Mouse (Mus musculus) thymus, postnatal 14 days (tissue): Measurements from ENCODE around the gene BC048562.

Experiments
- DNase-seq: peaks from one replicate; pipeline ENCODE4 v3.0.0; 2021

The BC048562 gene

DNA sequence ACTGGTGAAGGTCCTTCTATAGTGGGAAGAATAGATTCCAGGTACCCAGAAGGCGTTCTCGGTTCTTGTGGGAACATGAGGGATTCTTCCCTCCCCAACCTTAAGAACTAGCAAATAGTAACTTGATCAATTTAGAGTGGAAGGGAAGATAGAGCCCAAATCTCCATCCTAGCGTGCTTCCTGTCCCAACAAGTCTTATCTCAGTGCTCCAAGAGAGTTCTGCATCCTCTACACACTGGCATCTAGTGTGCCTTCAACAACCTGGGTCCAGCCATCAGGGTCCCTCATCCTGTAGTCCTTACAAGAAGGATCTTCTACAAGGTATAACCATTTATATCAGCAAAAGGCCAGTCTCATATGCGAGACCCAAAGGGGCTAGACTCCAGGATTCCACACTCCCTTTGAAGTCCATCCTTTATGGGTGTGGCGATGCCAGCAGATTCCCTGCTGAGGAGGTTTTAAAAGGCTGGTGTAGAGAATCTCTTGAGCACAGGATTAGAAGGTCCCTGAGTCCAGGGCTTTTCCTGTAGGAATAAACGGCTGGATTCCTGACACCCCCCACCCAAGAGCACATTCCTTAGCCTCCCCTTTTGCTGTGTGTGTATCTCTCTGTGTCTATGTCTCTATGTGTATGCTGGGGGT is 15.4 kb downstream of the BC048562 start:
- no peak for DNase-seq

DNA sequence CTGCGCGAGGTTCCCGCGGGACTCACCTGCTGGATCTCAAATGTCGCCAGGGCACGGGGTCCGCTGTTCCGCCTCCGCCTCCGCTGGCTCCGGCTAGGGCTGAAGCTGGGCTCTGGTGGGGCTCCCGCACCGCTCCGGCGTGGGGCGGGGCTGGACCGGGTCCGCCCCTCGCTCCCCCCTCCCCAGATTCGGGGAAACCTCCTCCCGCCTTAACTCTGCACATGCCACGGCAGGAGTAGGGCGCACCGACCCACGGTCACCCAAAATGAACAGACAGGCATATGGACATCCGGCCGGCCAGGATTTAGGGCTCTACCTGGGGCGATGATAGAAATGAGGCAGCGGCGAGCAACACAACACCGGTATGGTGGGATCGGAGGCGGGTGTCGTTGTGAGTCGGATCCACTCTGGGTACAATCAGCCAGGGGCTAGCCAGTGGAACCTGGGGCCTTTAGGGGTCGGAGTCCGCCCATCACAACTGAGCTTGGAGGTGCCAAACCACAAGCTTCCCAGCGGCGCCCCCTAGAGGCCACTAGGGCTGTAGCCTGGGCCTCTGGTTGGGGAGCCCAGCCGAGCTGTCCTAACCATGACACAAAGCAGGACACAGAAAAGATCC is 16.1 kb downstream of the BC048562 start:
- DNase-seq: peak; percentile 88

DNA sequence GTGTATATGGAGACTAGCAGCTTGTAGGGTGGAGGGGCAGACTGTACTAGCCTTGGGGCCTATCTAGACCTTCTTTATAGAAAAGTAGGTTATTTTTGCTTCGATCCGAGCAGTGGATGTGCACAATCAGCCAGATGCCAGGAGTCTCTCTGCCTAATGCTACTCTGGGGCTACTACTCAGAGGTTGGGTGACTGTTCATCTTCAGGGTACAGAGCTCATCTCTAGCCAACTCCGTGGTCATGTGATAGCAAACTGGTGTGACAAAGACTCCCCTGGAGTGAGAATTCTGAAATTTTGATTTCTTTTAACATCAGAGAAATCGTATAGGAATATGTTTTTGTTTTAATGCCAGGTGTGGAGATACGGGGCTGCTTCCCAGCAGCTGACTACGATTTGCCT is 16.6 kb downstream of the BC048562 start:
- DNase-seq: no peak

DNA sequence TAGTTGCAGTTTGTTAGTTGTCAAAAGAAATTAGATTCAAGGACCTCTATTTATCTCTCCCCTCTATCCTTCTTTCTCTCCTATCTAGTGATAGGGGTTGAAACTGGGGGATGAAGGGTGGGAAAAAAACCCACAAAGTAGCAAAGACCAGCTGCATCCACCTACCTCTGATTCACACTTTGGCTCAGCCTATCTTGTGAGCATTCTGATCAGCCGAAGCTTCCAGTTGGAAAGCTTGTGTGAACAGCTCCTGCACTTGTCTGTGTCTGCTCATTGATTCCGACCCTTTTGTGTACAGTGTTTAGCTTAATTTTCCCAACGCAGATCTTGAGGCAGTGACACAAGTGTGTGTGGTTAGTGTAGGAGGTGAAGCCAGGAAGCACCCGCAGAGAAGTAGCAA is 17.2 kb downstream of the BC048562 start:
- DNase-seq: no peak

DNA sequence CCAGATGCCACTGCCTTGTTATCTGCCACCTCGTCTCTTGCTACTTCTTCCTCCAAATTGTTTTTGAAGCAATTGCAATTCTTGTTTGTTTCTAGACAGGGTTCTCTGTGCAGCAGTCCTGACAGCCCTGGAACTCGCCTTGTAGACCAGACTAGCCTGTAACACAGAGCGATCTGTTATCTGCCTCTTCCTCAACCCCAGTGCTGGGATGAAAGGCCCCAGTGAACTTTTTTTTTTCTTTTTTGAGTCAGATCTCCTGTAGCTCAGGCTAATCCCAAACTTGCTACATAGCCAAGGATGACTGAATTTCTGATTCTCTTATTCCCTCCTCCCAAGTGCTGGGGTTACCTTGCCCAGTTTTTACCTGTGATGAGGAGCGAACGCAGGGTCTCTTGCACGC is 18.1 kb downstream of the BC048562 start:
- no peak for DNase-seq

DNA sequence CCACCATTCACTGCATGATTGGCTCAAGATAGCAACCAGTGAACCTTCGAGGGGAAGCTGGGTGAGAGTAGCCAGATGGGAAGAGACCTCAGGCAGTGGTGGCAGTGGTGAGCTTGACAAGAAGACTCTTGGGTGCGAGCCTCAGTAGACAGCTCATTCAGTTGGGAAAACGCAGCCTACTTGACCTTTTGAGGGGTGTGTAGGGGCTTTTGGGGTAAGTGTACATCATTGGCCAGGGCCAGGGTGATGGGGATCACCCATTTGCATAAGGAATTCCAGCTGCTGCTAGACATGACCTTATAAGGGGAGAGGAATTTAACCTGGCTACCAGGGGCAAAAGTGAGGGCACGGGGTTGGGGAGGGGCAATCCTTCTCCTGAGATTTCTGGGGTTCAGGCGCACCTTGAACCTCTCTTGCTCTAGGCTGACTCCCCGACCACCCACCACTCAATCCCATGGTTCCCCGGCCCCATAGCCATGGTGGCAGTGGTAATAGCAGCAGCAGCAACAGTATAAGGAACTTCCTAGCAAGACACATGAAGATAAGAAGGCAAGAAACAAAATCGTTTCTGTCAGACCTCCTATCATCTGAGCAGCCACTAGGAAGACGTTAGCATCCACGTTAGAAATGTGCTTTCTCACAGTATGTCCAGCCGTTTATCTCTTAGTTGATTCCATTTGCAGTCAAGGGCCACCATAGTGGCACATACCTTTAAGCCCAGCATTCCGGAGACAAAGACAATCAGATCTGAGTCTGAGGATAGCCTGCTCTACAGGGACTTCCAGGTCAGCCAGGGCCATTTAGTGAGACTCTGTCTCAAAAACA is 19.7 kb downstream of the BC048562 start:
- DNase-seq: no peak

DNA sequence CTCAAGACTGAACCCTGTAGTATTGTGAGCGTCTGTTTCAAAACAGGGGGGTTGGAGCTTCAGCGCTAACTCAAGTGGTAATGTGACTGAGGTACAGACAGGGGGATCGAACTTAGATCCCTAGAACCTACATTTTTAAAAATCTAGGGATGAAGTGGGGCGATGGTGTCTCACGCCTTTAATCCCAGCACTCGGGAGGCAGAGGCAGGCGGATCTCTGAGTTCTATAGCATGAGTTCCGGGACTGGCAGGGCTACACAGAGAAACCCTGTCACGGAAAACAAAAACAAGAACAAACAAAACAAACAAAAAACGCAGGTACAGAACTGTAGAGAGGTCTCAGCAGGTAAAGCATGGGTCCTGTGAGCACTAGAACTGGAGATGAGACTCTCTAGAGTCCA is 20.7 kb downstream of the BC048562 start:
- no peak for DNase-seq

DNA sequence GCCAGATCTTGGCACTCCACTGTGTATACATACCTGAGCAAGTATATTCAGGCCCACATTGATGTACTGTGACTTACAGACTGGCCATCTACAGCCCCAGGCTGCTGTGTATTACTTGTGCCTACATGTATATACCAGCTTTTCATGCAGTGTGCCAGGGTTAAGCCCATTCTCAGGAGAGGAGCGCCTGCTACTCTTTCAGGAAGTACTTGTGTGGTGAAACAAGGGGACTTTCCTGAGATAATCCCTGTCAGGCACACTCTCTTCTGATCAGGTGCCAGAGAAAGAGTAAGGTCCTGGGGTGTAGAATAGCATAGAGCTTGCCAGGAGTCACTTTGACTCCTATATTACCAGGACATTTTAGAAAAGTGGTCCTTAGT is 23.6 kb downstream of the BC048562 start:
- no peak for DNase-seq

DNA sequence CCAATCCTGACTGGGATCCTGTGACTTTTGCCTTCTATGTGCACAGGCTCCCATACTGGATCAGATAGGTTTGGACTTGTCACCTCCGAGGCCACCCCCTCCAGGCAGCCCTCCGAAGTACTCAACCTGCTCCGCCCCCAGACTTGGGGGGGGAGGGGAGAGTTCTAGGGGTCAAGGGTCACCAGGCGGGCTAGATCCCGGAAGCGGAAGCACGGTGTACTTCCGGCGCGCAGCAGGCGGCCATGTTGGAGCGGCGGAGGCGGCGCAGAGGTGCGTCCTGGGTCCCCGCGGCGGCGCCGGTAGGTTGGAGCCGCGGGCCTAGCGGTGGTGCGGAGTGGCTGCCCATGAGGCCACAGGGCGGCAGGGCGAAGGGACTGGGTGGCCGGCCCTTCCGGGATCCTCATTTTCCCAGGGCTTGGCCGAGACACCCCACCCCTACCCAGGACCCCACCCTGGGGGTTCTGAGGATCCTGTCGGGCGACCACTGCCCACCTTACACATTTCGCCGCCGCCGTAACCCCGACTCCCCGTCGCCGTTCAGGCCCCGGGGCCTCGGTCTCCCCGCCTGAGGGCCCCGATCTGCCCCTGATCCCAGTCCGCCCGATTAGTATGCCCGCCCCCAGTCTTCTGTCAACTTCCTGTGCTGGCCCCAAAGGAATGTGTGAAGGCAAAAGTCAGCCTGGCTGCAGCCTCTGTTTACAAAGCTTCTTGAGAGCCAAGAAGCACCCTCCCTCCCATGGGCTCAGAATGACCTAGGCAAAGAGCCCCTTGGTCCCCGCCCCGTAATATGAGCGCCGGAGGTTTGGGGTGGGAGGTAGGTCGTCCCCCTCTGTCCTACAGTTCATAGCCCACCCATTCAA is 24.3 kb downstream of the BC048562 start, which contains the start of gene Ccdc71:
Gene Ccdc71 (plus strand): TSS at position 209 of the 860 bp plus-strand sequence.
- peak; percentile 92 for DNase-seq

DNA sequence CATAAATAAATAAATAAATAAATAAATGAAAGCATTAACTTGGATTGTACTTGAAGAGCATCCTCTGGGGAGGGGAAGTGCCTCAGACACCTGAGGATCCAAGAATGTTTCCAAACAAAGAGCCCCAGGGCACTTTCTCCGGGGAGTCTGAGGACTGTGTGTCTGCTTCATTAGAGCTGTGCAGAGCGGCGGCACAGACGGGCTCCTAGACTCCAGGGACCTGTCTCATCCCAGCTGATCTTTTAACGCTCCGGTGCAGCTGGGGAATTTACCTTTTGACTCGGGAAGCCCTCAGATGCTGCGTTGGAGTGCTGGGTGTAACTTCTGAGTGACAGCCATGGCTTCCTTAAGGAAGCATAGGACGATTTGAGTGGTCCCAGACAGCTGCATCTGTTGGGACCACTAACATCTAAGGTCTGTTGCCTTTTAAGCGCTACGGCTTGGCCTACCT is 24.9 kb downstream of the BC048562 start, which contains the start of gene Klhdc8b:
Gene Klhdc8b (minus strand): TSS at position 401 of the 451 bp plus-strand sequence.
- DNase-seq: no peak

DNA sequence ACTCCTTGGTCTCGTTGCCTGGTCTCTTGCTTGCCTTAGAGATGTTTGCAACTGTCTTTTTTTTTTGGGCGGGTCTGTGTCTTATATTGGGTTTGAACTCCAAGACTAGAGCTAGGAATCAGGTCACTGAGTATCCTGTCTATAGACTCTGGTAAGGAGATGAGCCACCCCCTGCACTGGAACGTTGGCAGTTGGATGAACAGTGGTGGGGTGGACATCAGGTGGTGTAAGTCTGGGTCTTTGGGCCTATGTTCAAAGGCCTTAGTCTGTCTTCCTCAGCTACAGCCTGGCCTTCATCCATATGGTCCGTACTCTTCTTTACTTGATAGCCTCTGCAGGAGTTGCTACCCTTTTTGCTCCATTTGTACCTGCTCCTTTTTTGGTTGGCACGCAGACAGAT is 25.4 kb downstream of the BC048562 start:
- DNase-seq: no peak

DNA sequence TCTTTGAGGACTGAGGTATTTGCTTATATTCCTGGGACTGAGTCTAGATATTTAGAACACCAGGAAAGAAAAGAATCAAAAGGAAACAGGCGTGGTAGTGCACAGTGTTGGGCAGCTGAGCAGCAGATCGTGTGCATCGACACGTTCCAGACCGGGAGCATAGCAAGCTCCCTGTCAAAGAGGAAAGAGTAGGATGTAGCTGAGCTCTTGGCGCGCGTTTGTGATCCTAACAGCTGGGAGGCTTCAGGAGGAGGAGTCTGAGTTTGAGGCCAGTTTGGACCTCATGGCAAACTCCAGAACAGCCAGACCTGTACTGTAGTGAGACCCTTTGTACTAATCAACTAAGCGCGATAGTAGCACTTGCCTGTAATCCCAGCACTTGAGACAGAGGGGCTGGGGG is 25.9 kb downstream of the BC048562 start:
- no peak for DNase-seq

DNA sequence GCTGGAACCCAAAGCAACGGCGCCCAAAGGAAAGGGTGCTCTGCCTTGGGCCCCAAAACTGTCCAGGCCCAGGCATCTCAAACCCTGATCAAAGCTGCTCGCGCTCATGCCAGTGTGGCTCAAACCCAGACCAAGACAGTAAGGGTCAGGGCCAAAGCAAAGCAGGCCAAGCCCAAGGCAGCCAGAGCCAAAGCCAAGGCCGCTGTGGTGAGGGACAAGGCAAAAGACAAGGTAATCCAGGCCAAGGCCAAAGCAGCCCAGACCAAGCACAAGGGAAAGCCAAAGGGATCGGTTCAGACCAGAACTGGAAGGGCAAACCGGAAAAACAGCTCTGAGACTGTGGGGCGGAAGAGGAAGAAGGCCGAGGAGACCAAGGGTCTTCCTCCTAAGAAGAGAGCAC is 27.4 kb downstream of the BC048562 start:
- DNase-seq: no peak

DNA sequence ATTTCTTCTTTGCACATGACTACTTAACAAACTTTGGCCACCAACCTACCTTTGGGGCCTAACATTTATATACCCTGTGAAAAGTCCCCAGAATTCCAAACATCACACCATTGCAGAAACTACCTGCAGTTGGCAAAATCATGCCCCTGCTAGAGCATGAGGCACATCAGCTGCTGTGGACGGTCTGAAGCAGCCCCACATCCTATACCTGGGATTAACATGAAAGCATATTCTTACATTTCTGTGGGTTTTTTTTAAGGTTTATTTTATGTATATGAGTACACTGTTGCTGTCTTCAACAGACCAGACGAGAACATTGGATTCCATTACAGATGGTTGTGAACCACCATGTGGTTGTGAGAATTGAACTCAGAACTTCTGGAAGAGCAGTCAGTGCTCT is 29.9 kb downstream of the BC048562 start:
- no peak for DNase-seq

DNA sequence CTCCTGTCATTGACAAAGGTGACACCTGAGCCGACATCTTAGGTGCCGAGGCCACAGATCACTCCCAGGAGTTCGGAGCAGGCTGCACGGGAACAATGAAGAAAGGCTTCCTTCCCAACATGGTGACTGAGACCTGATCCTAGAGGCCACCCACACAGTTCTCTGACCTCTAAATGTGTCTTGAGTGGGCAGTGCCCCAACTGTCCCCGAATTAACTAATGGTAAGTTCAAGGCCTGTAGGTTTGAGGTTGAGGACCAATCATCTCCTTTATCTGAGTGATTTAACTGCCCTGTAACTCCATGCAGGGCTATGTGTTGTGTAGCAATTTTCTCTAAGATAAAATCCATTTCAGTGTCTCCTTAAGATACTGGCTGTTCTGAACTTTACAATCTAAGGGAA is 33.1 kb downstream of the BC048562 start:
- no peak for DNase-seq

DNA sequence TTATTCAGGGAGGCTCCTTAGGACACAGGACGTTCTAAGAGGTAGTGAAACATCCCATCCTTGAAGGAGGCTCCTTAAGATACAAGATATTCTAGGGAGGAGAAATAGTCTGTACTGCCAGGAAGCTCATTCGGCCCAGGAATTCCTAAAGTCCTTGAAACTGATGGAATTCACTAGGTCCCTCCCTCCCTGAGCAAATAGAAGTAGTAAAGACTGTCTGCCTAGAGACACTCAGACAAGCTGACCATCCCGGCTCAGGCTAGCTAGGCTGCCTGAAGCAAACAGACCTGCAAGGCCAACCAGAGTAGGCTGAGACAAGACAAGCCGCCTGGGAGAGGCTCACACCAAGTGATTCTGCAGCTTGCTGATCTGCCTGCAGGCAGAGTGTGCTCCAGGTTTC is 33.6 kb downstream of the BC048562 start:
- DNase-seq: no peak

DNA sequence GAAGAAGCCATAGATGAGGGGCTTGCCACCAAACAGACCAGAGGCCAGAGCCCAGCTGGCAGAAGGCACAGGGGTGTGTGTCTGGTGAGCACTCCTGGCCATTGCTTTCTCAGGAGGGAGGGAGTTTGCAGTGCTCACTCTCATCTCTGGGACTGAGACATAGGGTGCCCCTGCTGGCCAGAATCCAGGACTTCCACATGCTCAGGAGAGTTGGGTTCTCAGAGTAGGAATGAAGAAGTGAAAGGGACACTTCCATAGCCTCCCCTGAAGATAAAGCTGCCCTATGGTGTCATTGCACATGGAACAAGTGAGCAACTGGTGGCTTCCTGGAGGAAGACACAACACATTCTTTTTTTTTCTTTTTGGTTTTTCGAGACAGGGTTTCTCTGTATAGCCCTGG is 38.2 kb downstream of the BC048562 start:
- no peak for DNase-seq

DNA sequence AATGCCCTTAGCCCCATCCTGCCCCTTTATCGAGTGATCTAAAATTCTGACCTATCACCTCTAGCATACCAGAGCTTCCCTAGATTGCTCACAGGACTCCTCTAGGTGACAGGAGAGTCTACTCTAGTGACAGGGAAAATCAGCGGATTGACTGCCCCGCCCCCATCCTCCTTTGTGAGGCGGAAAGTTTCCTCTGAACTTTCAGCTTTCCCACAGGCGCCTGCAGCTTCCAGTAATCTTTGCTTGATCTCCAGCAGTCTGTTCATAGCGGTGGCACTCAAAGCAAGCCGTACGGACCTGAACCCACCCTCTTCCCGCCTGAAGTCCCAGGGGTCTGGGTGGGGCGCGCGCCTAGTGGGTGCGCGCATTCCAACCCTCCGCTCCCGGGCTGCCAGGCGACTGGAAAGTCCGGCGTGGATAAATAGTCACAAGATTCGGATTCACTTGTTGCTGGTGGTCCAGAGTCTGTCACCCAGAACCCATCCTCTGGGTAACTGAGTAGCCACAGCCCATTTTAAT is 42.4 kb downstream of the BC048562 start:
- peak; percentile 48 for DNase-seq

DNA sequence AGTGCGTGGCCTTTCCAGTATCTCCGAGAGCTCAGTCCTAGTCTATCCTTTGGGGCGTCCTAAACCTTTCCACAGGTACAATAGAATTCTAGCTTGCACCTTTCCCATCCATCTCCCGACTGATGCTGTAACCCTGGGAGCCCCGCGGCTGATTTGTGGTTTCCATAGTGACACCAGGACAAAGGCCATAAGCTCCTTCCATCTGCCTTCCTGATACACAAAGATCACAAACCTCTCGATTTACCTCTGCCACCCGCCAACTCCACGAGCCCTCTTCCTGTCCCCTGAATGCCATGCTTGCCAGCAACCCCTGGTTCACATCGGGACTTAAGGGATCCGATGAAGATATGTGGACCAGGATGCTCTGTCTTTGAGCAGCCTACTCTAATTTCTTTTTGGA is 43.0 kb downstream of the BC048562 start:
- DNase-seq: no peak

DNA sequence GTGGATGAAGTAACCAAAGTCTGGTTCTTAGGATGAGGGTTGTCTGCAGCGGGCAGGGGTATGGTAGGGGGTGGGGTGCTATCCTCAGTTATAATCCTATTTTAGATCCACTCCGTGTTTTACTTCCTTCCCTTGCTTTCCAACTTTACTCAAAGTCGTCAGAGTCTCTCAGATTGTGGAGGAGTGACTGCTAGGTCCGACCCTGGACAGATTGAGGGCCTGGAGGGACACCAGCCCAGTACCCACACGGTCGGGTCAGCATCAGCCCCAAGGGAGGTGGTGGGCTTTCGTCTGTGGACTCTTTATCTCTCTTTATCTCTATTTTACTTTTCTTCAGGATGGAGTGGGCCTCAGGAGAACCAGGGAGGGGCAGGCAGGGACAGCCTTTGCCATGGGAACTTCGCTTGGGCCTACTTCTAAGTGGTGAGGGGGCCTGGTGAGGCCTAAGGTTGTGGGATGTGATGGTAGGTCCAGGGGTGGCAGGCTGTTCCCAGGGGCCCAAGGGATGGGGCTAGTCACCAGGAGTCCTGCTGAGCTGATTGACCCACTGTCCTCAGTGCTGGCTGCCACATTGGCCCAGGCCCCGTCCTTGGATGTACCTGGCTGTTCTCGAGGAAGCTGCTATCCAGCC is 43.6 kb downstream of the BC048562 start, which contains the start of gene Lamb2:
Gene Lamb2 (plus strand): TSS at position 16 of the 631 bp plus-strand sequence.
- no peak for DNase-seq

DNA sequence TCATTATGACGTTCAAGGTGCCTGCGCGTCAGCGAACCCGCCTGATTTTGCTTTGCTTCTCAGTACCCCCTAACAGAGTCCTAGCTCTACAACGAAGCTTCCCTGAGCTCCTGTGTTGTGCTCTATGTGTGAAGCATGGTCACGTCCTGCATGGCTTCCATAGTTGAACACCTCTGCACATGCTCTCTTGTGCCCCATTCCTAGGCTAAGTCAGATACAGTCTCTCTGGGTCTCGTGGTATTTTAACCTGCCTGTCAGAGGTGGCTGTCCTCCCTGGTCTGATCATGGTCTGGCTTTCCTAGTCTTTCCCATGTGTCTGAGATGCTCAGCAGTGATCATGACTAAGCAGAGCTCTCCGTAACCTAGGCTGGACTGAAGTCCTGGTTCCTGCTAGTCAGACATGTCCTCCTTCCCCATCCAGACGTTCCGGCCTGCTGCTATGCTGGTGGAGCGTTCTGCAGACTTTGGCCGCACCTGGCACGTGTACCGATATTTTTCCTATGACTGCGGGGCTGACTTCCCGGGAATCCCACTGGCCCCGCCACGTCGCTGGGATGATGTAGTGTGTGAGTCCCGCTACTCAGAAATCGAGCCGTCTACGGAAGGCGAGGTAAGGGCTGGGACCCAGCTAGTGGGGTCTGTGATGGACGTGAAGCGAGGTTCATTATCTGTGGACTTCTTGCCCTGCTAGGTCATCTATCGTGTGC is 44.7 kb downstream of the BC048562 start:
- DNase-seq: no peak
